Mouse (Mus musculus) monocyte, adult 59 days (primary cell): ENCODE data around the gene Slc37a2. TPM values are rescaled to one million over a fixed set of nuclear protein-coding genes. Genes with fewer than 3 reads are reported as not detected.

Source experiments
- total RNA-seq, 2 experiments: library from RNA; stranded (reverse); gene quantifications; one replicate each; pipeline ENCODE4 v1.2.4; 2023

Slc37a2 gene
- 10 to 100 TPM; 22.7 to 25.3 TPM for total RNA-seq

DNA sequence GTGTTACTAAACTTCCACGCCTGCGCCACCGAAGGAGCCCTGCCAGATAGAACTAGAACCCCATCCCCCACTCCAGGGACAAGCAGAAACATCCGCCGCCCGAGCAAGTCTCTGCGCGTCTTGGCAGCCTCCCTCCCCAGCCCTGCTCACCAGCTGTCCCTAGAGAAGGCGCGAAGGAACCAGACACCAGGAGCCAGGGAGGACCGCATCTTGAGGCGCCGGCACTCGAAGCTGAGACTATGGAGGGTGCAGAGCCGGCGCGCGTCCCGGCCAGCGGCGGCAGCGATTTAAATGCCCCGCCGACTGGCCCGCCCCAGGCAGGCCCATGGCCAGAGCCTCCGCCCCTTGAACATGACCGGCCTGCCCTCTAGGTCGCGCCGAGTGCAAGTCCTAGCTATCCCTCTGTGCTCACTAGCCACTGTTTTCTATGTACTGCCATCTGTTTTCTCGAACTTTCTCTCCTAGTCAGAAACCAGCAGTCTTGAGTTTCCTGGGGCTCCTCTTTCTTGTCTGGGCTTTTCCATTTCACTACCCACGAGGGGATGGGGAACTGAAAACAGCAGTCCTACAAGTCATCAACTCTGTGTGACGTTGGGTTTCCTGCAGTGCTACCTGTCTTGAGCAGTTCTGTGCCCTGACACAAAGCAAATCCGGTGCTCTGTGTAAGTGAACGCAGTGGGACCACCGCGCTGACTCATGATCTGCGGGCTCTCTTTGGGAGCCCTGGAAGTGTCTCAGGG lies at the start of gene Slc37a2:
Gene Slc37a2 (minus strand): TSS at position 590 of the 740 bp plus-strand sequence.

DNA sequence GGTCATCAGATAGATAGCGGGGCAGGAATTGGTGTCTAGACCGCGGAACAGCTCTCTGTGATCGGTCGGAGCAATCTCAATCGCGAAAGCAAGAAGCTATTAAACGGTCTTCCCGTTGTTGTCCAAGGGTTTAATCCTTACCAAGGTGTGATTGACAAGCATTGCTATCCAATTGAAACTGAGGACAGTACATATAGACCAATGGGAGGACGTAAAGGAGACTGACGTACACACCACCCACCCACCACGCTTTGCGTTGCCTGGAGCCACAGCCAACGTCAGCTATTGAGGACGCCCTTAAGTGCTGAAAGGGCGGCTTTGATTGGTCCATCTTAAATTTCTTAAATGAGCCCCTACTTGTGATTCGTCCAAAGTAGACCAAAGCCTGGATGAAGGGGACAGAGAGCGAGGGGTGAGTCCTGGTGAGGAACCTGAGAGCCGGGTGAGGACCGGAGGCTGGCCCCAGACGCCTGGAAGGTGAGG lies 47.6 kb downstream of the Slc37a2 start, which contains the start of gene Tmem218:
Gene Tmem218 (plus strand): TSS at position 295 of the 483 bp plus-strand sequence.

Other genes starting within 250 kb of the Slc37a2 start
- not detected for gene Pknox2, start 108.3 kb downstream of the Slc37a2 start, total RNA-seq
- 1 to 10 TPM in 1 of 2 experiments, under 1 TPM in 1; 0.84 to 1.4 TPM for gene Tmem218, start 47.5 kb downstream of the Slc37a2 start, total RNA-seq
- 1 to 10 TPM; 3.8 to 4.8 TPM for gene Ccdc15, start 92.7 kb upstream of the Slc37a2 start, total RNA-seq
- gene Hepacam, start 111.6 kb upstream of the Slc37a2 start, total RNA-seq, result not detected
- gene Robo4, start 146.2 kb upstream of the Slc37a2 start, total RNA-seq, result not detected
- gene Robo3, start 177.5 kb upstream of the Slc37a2 start, total RNA-seq, result not detected
- gene Msantd2, start 233.6 kb upstream of the Slc37a2 start, total RNA-seq, result 10 to 100 TPM; 19.3 to 19.9 TPM